Mouse (Mus musculus) left cerebral cortex, adult 8-10 months (tissue): ENCODE data around the gene Ambp. TPM values are rescaled to one million over a fixed set of nuclear protein-coding genes. Genes with fewer than 3 reads are reported as not detected.

Experiments
- DNase-seq, 2 experiments: peaks; one replicate each; pipeline ENCODE4 v3.0.0; 2022; ENCODE audit warnings: low spot score in 2 of 2
- total RNA-seq, 4 experiments: library from RNA; stranded (reverse); gene quantifications; 2 replicates each; pipeline ENCODE4 v1.2.4; 2022

The Ambp gene
- total RNA-seq: not detected

DNA sequence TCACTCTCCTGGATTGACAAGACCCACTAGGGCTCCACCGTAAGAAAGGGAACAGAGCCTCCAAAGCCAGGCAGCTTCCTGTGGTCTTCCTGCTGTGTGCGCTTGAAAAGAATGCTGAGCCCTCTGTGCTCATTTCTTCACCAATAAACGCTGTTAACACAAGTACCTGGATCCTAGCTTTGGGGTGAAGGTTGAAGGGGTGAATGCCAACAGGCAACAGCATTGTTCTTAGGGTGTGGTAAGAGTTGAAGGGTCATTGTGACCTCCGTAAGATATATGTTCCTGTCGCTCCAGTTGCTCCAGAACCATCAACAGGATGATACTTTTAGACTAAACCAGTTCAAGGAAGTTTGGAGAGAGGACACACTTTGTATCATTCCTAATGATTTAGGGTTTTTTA, at the start of gene Ambp:
Ambp (minus strand) TSS at position 101 of the 400 bp plus-strand sequence.
- DNase-seq: no peak

DNA sequence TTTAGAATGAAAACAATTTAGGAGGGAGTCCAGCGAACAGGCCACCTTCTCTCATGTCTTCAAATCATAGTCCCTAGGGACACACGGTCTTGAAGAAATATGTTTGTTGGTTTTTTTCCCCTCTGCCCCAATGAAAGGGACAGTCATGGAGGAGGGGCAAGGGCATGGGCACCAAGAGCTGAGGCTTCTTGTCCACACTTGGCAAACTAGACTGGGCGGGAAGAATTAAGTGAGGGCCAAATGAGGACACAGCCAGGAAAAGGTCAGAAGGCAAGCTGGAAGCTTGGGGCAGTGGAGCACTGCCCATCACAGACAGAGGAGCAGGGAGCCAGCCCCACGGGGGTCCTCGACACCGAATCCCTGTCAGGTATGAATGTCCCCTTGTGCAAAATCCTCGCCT, 49.3 kb upstream of the Ambp start:
- no peak for DNase-seq

DNA sequence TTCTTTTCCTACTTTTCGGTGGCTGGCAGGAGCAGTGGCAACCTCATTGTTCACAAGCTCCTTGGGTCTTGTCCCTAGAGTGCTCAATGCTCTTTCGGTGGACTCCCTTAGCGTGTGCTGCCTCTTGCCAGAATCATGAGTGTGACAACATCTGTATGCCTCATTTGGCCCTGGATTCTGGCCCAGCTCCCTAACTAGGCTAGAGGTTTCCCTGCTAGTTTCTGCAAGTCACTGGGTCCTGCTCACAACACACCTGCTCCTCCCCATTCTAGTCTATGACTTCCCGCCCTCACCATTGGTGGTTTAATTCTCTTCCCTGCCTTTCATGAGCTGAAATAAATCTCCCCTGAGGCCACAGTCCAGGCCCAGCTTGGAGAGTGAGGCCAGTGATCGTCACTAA, 44.8 kb upstream of the Ambp start:
- DNase-seq: no peak

DNA sequence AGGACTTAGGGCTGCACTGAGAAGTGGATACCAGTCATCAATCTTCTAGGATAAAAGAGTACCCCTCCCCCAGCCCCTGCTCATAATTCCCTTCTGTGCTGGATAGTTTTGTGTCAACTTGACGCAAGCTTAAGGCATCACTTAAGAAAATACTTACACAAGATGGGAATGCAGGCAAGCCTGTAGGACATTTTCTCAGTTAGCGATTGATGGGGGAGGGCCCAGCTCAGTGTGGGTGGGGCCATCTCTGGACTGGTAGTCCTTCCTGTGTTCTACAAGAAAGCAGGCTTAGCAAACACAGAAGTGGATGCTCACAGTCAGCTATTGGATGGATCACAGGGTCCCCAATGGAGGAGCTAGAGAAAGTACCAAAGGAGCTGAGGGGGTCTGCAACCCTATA, 39.8 kb upstream of the Ambp start:
- DNase-seq: no peak

DNA sequence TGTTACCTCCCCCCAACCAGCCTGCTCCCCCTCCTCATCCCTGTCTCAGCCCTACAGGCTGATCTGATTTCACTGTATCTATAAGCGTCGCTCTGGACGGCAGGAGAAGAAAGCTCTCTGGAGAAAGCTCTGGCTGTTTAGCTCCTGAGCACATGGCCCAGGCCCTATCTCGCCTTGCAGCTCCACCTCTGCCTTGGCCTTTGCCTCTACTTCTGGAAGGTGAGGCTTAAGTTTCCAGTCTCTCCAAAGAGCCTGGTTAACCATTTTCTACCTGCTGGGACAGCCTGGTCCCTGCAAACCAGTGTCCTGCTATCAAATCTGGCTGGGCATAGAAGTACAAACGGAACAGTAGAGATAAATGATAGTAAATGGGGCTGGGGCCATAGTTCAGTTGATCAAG, 37.0 kb upstream of the Ambp start:
- DNase-seq: no peak

DNA sequence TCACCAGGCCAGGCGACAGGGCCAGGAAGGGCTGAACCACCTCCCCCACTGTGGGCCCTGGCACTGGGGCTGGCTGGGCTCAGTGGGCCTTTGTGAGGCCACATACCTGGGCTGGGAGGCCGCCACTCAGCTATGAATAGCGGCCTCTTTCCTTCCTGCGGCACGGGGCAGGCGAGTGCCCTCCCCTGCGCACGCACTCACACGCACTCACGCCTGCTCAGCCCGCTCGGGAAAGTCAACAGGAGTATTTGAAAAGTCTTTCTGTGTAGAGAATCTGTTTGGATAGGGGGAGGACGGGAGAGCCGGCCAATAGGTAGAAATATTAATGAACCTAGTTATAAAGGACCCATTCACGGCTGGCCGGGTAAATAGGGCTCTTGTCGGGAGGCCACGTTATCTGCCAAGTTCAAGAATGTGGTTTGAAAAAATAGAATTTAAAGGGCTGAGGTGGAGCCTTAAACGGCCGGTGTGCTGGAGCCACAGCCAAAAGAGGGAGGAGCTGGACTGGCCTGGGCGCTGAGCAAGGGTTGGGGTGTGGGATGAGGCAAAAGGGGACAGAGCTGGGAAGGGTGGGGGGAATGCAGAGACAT, 31.8 kb upstream of the Ambp start:
- peak in 1 of 2 experiments; percentile 8 for DNase-seq

DNA sequence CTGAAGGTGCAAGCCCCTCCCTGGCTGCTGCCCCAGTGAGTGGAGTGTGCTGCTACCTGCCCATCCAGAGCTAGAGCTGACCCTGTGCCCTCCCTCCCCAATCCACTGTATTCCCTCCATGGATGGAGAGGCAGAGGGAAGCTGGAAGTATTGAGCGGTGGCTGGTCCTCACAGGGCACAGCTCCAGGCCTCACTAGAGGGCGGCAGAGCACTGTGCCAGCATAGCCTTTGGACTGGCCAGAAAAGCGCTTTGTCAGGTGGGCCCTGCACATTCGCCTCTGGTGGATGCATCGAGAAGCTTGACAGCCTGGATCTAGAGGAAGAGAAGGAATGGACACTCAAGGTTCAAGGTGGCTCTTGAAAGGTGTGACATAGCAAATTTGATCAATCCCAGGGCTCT, 27.0 kb upstream of the Ambp start:
- DNase-seq: peak; percentile 25 to 34

DNA sequence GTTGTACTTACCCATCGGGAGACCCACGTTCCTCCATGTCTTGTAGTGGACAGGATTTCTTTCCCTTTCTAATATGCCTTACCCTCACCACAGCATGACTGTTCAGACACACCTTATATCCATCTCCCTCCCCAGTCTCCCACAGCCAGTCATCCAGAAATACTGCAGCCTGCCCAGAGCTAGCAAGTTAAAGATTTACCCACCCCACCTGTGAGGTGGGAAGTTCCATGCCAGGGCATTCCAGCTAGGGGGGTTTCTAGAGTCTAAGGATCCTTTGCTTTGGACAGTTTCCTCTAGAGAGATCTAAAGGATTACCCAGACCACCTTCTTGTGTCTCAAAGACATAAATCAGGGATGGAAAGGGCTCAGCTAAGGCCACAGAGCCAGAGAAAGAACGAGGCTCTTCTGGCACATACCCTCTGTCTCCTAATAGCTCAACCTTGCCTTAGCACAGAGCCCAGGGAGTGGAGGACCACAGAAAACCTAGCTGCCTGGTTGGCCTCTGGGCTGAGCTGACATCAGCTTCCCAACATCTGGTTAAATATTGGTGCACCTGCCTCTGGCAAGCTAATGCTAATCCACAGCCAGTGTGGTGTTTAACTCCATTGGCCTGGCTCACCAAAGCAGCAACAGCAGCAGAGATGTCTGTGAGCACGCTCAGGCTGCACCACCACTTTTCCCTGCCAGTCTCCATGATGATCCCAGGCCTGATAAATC, 17.5 kb upstream of the Ambp start, which contains the start of gene Kif12:
Kif12 (minus strand) TSS at position 163 of the 717 bp plus-strand sequence.
- no peak for DNase-seq

DNA sequence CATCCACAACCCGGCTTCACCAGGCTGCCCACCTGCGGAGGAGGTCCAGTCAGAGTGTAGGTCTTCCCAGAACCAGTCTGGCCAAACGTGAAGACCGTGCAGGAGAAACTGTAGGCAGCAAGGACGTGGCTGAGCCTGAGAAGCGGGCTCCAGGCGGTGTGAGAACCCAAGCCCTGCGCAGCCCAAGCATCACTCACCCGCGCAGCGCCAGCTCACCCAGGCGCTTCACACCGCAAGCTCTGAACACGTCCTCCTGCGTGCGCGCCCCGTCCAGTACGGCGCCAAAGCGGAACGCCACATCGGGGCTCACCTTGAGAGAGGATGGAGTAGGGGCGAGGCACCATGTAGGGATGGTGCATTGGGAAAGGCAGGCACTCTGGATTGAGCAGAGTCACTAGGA, 16.5 kb upstream of the Ambp start:
- DNase-seq: no peak

DNA sequence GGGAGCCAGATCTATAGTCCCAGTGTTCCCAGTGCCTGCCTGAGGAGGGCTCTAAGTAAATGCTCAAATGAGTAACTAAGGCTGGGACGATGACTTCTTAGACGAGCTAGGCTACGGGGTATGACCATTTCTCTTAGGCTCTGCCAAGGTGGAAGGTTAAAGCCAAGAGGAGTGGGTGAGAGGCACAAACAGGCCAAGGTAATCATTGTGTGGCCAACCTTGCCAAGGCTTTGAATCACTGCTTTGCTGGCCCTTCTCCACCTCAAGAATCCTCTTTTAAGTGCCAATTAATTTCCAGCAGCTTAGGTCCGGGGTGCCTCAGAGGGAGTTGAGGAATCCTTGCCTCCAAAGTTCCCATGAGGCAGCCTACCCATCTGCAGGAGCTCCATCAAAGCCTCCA, 15.5 kb upstream of the Ambp start:
- DNase-seq: no peak

DNA sequence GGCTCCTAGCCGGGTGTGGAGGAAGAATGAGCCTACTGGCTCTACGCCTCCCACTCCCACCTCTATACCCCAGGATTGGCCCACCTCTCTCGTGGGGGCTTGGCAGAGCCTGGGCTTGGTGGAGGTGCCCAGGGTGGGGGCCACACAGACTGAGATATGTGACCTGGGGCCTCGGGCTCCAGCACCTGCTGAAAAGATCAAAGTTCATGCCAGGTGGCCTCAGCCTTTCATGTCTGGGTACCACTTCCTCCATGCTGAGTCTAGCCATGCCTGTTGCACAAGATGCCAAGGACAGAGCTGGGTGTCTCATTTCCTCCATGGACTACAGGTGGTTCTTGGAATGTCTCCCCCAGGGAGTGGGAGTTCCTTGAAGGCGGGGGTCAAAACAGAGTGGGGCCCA, 11.7 kb upstream of the Ambp start:
- no peak for DNase-seq

DNA sequence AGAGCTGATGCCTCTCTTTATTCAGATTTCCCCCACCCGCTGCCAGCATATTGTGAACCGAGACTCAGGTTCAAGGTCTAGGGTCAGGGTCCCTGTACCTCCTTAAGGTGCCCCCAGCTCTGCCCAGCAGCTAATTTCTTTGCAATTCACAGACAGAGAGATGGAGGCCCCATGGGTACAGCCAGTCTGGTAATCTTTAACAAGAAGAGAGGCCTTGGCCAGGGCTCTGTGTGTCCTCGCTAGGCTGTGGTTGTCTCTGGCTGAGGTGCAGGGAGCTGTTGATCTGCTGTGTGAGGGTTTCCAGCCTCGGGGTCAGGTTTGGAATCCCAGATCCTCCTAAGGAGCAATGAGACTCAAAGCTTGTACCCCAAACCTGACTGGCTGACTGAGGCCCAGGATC, 11.0 kb upstream of the Ambp start:
- no peak for DNase-seq

DNA sequence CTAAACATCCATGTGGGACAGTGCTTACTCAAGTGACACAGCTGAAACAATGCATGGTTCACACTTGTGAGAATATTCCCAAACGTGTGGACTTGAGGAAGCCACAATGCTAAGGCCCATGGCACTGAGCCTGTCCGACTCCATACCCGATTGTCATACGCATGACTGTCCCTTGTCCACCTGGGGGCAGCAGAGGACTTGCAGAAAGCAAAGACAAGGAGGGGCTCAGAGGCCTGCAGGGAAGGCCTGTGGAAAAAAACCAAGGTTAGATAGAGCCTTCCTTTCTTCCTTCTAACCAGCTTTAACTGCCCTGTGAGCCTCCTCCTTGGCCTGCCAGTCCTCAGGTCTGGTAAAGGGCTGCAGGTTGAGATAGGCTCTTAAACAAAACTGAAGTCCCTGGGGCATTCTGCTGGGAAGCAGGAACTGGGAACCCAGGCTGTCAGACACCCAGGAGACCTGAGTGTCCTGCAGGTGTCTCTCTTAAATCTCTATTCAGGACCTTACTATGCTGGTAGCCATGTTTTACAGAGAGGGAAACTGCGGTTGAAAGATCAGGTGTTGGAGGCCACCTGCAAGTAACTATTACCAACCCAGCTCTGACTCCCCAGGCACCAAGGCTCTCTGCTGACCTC, 4.5 kb upstream of the Ambp start:
- peak; percentile 23 to 58 for DNase-seq

DNA sequence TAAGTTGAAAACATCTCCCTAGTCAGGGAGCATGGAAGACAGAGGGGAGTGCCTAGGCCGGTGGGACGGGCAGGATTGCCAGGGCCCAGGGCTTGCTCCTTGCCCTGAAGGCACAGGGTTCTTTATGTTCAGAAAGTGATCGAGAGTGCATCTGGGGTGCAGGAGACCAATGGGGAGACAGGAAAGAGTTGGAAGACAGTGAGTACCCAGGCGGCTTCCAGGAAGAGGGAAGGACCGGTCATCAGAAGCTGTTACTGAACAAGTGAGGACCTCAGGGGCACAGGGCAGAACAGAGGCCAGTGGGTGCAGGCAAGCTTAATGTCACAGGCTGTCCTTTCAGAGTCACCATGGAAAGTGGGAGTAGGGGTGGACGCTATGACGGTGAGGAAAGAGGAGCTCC, 3.6 kb upstream of the Ambp start:
- no peak for DNase-seq

DNA sequence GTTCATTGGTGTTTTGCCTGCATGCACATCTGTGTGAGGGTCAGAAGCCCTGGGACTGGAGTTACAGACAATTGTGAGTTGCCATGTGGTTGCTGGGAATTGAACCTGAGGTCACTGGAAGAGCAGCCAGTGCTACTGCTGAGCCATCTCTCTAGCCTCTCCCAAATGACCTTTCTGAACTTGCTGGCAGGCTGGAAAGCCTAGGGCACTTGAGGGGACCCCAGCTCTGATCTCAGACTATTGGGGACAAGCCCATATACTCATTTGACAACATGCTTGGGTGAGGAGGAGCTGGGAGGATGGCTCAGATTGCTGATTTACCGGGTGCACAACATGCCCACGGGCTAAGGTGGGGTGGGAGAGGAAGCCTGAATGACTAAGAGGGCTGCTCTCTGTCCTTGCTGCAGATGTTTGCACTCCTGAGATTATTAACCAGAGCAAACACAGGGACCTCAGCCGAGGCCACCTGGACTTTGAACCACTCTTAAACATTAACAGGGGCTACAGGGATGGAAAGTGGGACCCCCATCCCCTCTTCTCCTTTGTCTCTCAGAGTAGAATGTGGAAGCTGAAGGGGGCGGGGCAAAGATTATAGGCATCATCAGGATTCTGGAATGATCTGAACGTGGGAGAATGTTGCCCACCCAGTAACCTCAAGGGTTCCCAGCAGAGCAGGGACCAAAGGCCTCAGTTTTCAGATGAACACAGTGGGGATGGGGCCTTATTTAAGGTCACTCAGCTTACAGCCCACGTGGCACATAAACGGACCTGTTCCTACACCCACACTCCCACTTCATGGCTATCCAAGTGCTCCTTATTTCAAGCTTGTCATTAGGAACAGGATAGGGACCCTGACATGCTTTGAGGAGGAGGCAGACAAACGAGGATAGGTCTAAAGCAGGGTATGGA, 2.4 kb upstream of the Ambp start:
- no peak for DNase-seq

DNA sequence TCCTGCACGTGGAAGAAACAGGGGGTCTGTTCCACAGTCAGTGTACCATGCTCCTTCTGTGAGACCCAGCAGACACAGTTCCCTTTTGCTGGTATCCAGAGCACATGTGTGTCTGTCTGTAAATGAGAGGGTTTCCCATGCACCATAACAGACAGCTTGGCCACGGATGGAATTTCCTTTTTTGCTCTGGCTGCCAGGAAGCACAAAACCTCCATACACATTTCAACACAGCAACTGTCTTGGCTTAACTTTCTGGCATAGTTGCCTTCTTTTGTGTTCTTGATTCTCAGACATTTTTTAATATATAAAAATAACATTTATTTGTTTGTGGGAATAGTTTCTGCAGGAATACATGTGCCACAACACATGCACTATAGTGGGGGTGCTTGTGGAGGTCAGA, 997 bp upstream of the Ambp start:
- no peak for DNase-seq

DNA sequence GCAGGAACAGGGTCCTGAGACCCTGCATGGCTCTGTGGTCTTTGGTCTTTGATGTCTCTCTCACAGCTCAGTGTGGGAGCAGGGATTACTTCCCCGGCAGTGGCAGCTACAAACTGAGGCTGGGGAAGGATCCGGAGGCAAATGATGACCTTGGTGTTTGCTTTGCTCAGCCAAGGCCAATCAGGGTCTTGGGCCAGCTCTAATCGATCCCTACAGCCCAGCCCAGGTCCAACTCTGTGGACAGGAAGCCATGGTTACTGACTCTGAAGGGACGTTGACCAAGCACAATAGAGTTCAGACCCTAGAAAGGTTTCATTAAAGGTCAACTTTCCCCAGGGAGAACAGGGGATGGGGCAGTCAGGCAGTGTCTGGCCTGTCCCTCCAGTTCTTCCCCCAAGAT, 571 bp downstream of the Ambp start:
- DNase-seq: no peak

DNA sequence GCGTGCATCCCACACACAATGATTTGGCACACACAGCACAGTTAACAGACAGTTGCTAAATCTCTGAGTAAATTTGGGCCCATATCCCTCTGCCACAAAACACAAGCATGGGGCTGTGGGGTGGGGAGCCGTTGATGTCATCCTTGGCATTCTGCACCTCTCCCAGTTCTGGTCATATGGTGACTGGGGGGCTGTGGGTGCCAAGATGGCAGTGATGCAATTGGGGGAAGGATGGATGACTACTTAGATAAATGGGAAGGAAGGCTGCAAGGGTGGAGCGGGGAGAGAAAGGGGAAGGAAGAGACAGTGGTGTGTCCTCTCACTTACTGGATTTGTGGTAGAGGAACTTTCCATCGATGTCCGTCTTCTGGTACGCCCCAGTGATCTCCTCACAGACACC, 3.5 kb downstream of the Ambp start:
- no peak for DNase-seq

DNA sequence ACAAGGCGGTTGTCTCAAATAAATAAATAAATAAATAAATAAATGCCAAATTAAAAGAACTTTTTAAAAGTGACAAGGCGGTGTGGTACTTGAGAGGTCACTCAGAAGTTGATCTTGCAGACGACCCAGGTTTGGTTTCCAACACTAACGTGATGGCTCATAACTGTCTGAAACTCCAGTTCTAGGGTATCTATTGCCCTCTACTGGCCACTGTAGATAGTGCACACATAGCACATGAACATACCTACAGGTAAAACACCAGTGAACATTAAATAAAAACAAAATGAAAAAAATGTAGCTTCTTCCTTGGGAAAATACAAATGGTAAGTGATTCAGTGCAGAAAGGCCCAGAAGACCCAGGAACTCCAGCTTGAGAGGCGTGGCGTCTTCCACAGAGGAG, 7.3 kb downstream of the Ambp start:
- DNase-seq: no peak

DNA sequence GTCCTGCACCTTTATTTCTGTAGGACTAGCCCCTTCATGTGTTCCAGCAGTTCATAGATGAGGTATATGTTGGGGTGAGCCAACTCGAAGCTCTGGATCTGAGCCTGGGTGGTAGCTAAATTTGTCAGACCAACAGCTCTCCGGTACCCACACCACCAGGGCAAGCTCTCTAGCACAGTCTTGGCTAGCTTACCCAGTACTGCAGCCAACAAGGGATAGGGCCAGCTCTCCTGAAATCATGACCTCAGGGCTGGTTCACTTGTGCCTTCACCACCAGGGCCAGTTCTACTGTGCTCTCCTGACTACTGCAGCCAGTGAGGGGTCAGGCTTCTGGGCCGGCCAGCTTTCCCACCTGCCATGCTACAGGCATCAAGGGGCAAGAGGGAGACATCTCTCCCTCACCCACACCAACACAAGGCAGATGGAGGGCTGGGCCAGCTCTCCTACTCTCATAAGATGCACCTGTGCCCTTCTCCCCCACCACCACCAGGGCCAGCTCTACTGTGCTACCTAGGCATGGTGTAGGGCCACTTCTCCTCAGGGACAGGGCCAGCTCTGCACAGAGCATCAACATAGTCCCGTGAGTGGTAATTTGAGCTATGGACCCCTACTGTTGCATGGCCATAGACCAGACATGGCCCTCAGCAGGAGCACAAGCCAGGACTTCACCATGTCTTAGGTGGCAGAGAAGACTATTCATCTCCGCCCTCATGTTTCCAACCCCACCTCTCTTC, 24.5 kb downstream of the Ambp start:
- DNase-seq: no peak

DNA sequence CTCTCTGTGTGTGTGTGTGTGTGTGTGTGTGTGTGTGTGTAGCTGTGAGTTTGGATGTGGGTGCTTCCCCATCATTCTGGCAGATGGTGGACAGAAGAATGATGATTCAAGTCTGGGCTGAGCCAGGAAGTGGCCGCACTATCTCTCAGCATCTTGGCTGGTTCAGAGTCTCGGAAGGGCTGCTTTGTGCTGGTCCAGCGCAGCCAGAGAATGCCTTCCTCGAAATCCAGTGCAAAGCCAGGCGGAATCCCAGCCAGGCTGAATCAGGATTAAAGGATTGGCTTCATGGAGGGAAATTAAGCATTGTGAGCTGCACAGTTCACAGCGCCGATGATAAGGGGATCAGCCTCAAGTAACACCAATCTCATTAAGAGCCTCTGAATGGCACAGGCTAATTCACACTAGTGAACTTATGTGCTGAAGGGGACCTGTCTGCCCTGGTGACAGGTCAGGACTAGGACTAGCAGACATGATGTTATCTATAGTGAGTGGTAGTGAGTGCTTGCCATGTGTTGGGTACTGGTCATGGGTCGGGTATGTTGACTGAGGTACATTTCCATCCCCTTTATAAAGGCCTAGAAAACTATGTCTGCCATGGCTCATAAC, 29.6 kb downstream of the Ambp start:
- DNase-seq: no peak
